Mouse (Mus musculus): Measurements from ENCODE around the gene Fstl3.
A peak's percentile ranks its signal among the peaks of the same experiment; 100 is the strongest.

The Fstl3 gene

GRCm38 (mm10) chr10:79762875-79763274 lies 14.2 kb upstream of the Fstl3 start:
- DNase-seq = no peak

GRCm38 (mm10) chr10:79764234-79764633 lies 12.8 kb upstream of the Fstl3 start:
- DNase-seq = peak in 1 of 2 experiments; percentile 35

GRCm38 (mm10) chr10:79765228-79765745 lies 11.8 kb upstream of the Fstl3 start:
- peak in 1 of 2 experiments; percentile 31 for DNase-seq

GRCm38 (mm10) chr10:79766001-79766507 lies 11.0 kb upstream of the Fstl3 start:
- DNase-seq = no peak

- peak; percentile 100 for DNase-seq
Observed at GRCm38 (mm10) chr10:79766508-79767325, 10.4 kb upstream of the Fstl3 start, which contains the start of gene Rnf126. Rnf126 (minus strand) TSS chr10:79766952.

GRCm38 (mm10) chr10:79767372-79768244 lies 9.5 kb upstream of the Fstl3 start:
- DNase-seq = peak; percentile 93 to 97

- peak; percentile 81 to 85 for DNase-seq
Observed at GRCm38 (mm10) chr10:79768400-79768799, 8.7 kb upstream of the Fstl3 start.

- no peak for DNase-seq
Observed at GRCm38 (mm10) chr10:79769329-79769728, 7.7 kb upstream of the Fstl3 start.

- no peak for DNase-seq
Observed at GRCm38 (mm10) chr10:79772320-79772719, 4.8 kb upstream of the Fstl3 start.

- no peak for DNase-seq
Observed at GRCm38 (mm10) chr10:79773208-79773607, 3.9 kb upstream of the Fstl3 start.

- no peak for DNase-seq
Observed at GRCm38 (mm10) chr10:79774486-79775279, 2.4 kb upstream of the Fstl3 start.

- peak in 1 of 2 experiments; percentile 64 for DNase-seq
Observed at GRCm38 (mm10) chr10:79778006-79778405, 934 bp downstream of the Fstl3 start.

- DNase-seq = no peak
Observed at GRCm38 (mm10) chr10:79779193-79779592, 2.1 kb downstream of the Fstl3 start.

- DNase-seq = peak; percentile 97 to 98
Observed at GRCm38 (mm10) chr10:79779784-79780663, 3.0 kb downstream of the Fstl3 start.

- peak in 1 of 2 experiments; percentile 79 for DNase-seq
Observed at GRCm38 (mm10) chr10:79780664-79781015, 3.6 kb downstream of the Fstl3 start.

- DNase-seq = no peak
Observed at GRCm38 (mm10) chr10:79781139-79781538, 4.1 kb downstream of the Fstl3 start.

GRCm38 (mm10) chr10:79781956-79782355 lies 4.9 kb downstream of the Fstl3 start:
- DNase-seq = no peak

GRCm38 (mm10) chr10:79783050-79783449 lies 6.0 kb downstream of the Fstl3 start:
- no peak for DNase-seq

GRCm38 (mm10) chr10:79783920-79784800 lies 7.1 kb downstream of the Fstl3 start:
- peak in 1 of 2 experiments; percentile 70 for DNase-seq
